Mouse (Mus musculus) hindbrain, postnatal 0 days (tissue): ENCODE results near the gene Lamb1. TPM values are rescaled to one million over a fixed set of nuclear protein-coding genes. Genes with fewer than 3 reads are reported as not detected.

Source experiments
- ATAC-seq: fragments of 200-750 bp; cut with Nextera tagmentation; 2 replicates; pipeline ENCODE4 v1.8.0; 2017; ENCODE audit warnings: mild to moderate bottlenecking, moderate TSS enrichment, moderate library complexity
- DNase-seq: peaks from one replicate; pipeline ENCODE4 v3.0.0-alpha.2; 2015; ENCODE audit warnings: low spot score
- H3K27ac ChIP-seq: fragments of 300-500 bp; sonication (generic); 2 replicates; pipeline ENCODE4 v1.5.1; 2014; ENCODE audit warnings: mild to moderate bottlenecking
- H3K27me3 ChIP-seq: fragments of 300-500 bp; sonication (generic); 2 replicates; pipeline ENCODE4 v1.6.1; 2014; ENCODE audit warnings: low read length, mixed read lengths; ENCODE audit not compliant: insufficient read depth
- H3K36me3 ChIP-seq: fragments of 300-500 bp; sonication (generic); 2 replicates; pipeline ENCODE4 v1.6.1; 2014; ENCODE audit warnings: low read length, mixed read lengths; ENCODE audit not compliant: insufficient read depth
- H3K4me1 ChIP-seq: fragments of 300-500 bp; sonication (generic); 2 replicates; pipeline ENCODE4 v1.6.1; 2014; ENCODE audit warnings: antibody characterized with exemption, low read length, mixed read lengths; ENCODE audit not compliant: insufficient read depth
- H3K4me2 ChIP-seq: fragments of 300-500 bp; sonication (generic); 2 replicates; pipeline ENCODE4 v1.6.1; 2014; ENCODE audit warnings: low read depth, mild to moderate bottlenecking, low read length, moderate library complexity, mixed read lengths
- H3K4me3 ChIP-seq: fragments of 300-500 bp; sonication (generic); 2 replicates; pipeline ENCODE4 v1.5.1; 2014; ENCODE audit warnings: low read length
- H3K9ac ChIP-seq: fragments of 300-500 bp; sonication (generic); replicated peaks from 2 replicates; pipeline ENCODE4 v1.6.1; 2014; ENCODE audit warnings: mild to moderate bottlenecking, low read length, moderate library complexity, mixed read lengths
- H3K9me3 ChIP-seq: fragments of 300-500 bp; sonication (generic); 2 replicates; pipeline ENCODE4 v1.6.1; 2016; ENCODE audit warnings: low read length, mixed read lengths
- CTCF ChIP-seq: IDR thresholded peaks from 2 replicates; pipeline ENCODE4 v1.5.1; 2016; ENCODE audit warnings: antibody characterized with exemption, control low read depth, low read depth
- WGBS: fragments of 180-500 bp; shearing (Covaris S2); extraction: QIAGEN DNeasy Blood & Tissue Kit; methylation state at CpG from one replicate; pipeline ENCODE4 v1.1.7; 2014; 5-methylcytosine and 5-hydroxymethylcytosine counted together
- polyA plus RNA-seq: library from polyadenylated mRNA; unstranded; fragments of >200 nt; fragmentation: Nextera tagmentation; extraction: Ambion mirVana; gene quantifications from 2 replicates; pipeline ENCODE4 v1.2.1, GENCODE M21; 2015
- total RNA-seq: library from RNA; depleted of rRNA; stranded (reverse); fragments of >200 nt; gene quantifications from 2 replicates; pipeline ENCODE4 v1.2.3, GENCODE M21; 2014

The Lamb1 gene
- total and polyA plus RNA-seq, 2 experiments from 2014 or later = 12.1 to 30.9 TPM

GRCm38 (mm10) chr12:31265722-31266431, 843 bp downstream of the Lamb1 start:
- ATAC-seq = peak; percentile 61
- Histone ChIP-seq H3K36me3 (no peaks in the 10 kb centered on the region), H3K9ac (peak overlapping the region; percentile 29), H3K4me1 (no peaks in the 10 kb centered on the region; the same call in 1 of the 2 replicates), H3K27me3 (peaks cover 14% of the 10 kb centered on the region; the same call in 1 of the 2 replicates), H3K4me3 (peak overlapping the region; percentile 50), H3K9me3 (no peaks in the 10 kb centered on the region), H3K27ac (0 out of 2 replicates have a peak overlapping the region, but pooled peaks have one; percentile 41), H3K4me2 (peak overlapping the region; percentile 90)
- WGBS = under 1% methylated on average over 50 of the region's 50 CpGs
- no peak for TF ChIP-seq CTCF
- DNase-seq = peak; percentile 24

DNA sequence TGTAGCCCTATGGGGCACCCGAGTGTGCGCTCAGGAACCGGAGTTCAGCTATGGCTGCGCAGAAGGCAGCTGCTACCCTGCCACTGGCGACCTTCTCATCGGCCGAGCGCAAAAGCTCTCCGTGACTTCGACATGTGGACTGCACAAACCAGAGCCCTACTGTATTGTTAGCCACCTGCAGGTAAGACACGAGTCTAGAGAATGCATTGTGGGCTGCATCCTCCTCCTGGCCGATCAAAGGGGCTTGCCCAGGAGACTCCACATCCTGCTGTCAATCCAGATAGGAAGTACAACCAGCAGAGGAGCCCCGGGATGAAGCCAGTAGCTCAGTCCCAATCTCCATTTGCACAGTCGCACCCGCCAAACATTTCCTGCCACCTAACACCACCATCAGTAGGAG, 1.7 kb downstream of the Lamb1 start:
- DNase-seq (peak; percentile 10), ATAC-seq (no peak)
- Histone ChIP-seq H3K9ac (peak overlapping the region; percentile 29; the same call in 1 of the 2 replicates), H3K27me3 (peaks cover 14% of the 10 kb centered on the region; the same call in 1 of the 2 replicates), H3K27ac (no peak overlapping the region), H3K4me1 (no peaks in the 10 kb centered on the region; the same call in 1 of the 2 replicates), H3K4me2 (peak overlapping the region; percentile 90), H3K4me3 (peak overlapping the region; percentile 50), H3K9me3 (no peaks in the 10 kb centered on the region), H3K36me3 (no peaks in the 10 kb centered on the region)
- TF ChIP-seq CTCF = no peak
- 9% methylated on average over 15 of the region's 15 CpGs for WGBS

DNA sequence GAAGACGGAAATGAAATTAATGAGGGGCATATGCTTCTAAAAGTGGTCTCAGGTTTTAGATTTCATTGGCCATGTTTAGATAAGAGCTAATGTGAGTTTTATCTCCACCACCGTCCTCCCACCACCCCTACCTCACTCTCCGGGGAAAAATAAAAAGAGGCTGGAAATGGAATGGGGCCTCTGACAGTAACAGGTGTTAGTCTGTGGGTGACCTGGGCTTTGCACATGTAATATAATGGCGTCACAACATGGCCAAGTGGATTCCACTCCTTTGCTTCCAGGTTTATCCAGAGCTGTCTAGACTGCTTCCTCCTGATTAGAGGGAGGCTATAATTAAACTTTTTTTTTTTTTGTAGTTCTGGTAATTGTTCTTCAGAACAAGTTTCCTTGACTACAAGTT, 2.3 kb downstream of the Lamb1 start:
- no peak for DNase-seq
- no peak for ATAC-seq
- WGBS = 73% methylated on average over 4 of the region's 4 CpGs
- no peak overlapping the region for H3K9ac ChIP-seq
- H3K27ac ChIP-seq = no peak overlapping the region
- H3K36me3 ChIP-seq = no peaks in the 10 kb centered on the region
- H3K4me3 ChIP-seq = no peak overlapping the region
- peaks cover 14% of the 10 kb centered on the region; the same call in 1 of the 2 replicates for H3K27me3 ChIP-seq
- no peak for TF ChIP-seq CTCF
- no peaks in the 10 kb centered on the region for H3K9me3 ChIP-seq
- no peaks in the 10 kb centered on the region; the same call in 1 of the 2 replicates for H3K4me1 ChIP-seq
- H3K4me2 ChIP-seq = no peak overlapping the region

GRCm38 (mm10) chr12:31268315-31268714, 3.3 kb downstream of the Lamb1 start:
- no peak for TF ChIP-seq CTCF
- Histone ChIP-seq H3K4me1 (no peaks in the 10 kb centered on the region; the same call in 1 of the 2 replicates), H3K4me2 (0 out of 2 replicates have a peak overlapping the region, but pooled peaks have one; percentile 2), H3K36me3 (no peaks in the 10 kb centered on the region), H3K4me3 (no peak overlapping the region), H3K9me3 (no peaks in the 10 kb centered on the region), H3K9ac (no peak overlapping the region), H3K27me3 (peaks cover 14% of the 10 kb centered on the region; the same call in 1 of the 2 replicates), H3K27ac (no peak overlapping the region)
- DNase-seq (no peak), ATAC-seq (no peak)
- 77% methylated on average over 3 of the region's 3 CpGs for WGBS

- 73% methylated on average over 12 of the region's 12 CpGs for WGBS
- Histone ChIP-seq H3K4me2 (no peak overlapping the region), H3K27me3 (peaks cover 14% of the 10 kb centered on the region; the same call in 1 of the 2 replicates), H3K27ac (no peak overlapping the region), H3K36me3 (no peaks in the 10 kb centered on the region), H3K4me3 (no peak overlapping the region), H3K9me3 (no peaks in the 10 kb centered on the region), H3K9ac (no peak overlapping the region), H3K4me1 (no peaks in the 10 kb centered on the region; the same call in 1 of the 2 replicates)
- TF ChIP-seq CTCF = no peak
- DNase-seq (no peak), ATAC-seq (no peak)
These were observed 4.1 kb downstream of the Lamb1 start for GRCm38 (mm10) chr12:31269020-31269597.

DNA sequence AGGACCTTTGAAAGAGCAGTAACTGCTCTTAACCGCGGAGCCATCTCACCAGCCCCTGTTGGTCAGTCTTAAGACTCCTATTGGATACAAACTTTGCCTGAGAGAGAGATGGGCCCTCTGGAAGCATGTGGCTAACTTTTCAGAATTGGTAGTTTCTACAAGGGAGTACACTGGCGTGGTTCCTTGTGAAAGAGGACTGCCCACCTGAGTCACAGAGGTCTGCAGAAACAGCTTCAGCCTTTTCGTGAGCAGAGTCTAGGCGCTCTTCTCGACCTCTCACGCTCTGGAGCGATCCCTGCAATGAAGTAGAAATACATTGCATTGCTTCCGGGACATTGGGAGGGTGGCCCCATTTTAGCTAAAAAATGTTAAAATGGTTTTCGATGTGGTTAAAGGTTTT, 5.3 kb downstream of the Lamb1 start:
- Histone ChIP-seq H3K9me3 (no peaks in the 10 kb centered on the region), H3K9ac (no peak overlapping the region), H3K4me1 (no peaks in the 10 kb centered on the region; the same call in 1 of the 2 replicates), H3K36me3 (no peaks in the 10 kb centered on the region), H3K4me2 (no peak overlapping the region), H3K27ac (no peak overlapping the region), H3K4me3 (no peak overlapping the region), H3K27me3 (peaks cover 6% of the 10 kb centered on the region; the same call in 1 of the 2 replicates)
- no peak for TF ChIP-seq CTCF
- DNase-seq = no peak
- WGBS = 90% methylated on average over 10 of the region's 10 CpGs
- no peak for ATAC-seq
